Mouse (Mus musculus): Measurements from ENCODE around the gene Ecm1. TPM values are rescaled to one million over a fixed set of nuclear protein-coding genes. Genes with fewer than 3 reads are reported as not detected.
A peak's percentile ranks its signal among the peaks of the same experiment; 100 is the strongest.

Gene Ecm1
- polyA plus RNA-seq, 1 experiment: 9.9 TPM

DNA sequence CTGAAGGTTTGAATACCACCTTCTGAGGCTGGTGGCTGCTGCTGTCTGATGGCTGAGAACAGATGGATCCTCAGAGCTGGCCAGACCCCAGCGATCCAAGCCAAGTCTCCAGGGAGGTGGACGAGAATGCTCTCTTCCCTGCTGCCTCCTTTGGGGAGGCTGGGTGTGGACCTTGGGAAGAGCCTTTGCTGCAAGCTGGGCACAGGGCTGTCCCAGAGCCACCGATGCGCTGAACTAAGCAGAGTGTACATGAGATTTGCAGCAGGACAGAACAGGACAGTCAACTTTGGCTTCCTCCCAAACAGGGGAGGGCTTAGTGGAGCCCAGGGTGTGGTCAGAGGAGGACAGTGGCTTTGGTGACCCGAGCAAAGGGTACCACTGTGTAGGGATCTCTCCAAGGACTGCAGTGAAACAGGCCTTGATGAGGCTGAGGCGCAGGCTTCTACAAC, 39.1 kb downstream of the Ecm1 start:
- Histone ChIP-seq H3K36me3 (ENCODE audit: control insufficient read depth, insufficient read depth, low read length, poor library complexity, severe bottlenecking) (no peaks in the 10 kb centered on the region), H3K27me3 (ENCODE audit: control insufficient read depth, insufficient read depth, low read length, poor library complexity, severe bottlenecking) (no peaks in the 10 kb centered on the region), H3K27ac (ENCODE audit: insufficient read depth, low read length) (peak overlapping the region; percentile 97), H3K4me1 (ENCODE audit: control insufficient read depth, insufficient read depth, low read length) (peaks cover 14% of the 10 kb centered on the region), H3K9me3 (replicated peaks; ENCODE audit: control insufficient read depth, insufficient read depth, low read length, poor library complexity, severe bottlenecking) (no peaks in the 10 kb centered on the region), H3K4me3 (ENCODE audit: low read depth, low read length) (no peak overlapping the region), H3K9ac (ENCODE audit: low read depth, poor library complexity, severe bottlenecking) (peak overlapping the region; percentile 59; the same call in 1 of the 2 replicates)
- TF ChIP-seq EP300 (IDR thresholded peaks at IDR 0.05; ENCODE audit: insufficient read depth, low read depth, low read length) (no peak), POLR2A (IDR thresholded peaks at IDR 0.05; ENCODE audit: insufficient read depth, low read length) (no peak), CTCF (IDR thresholded peaks at IDR 0.05; ENCODE audit: low read depth, low read length) (no peak)

DNA sequence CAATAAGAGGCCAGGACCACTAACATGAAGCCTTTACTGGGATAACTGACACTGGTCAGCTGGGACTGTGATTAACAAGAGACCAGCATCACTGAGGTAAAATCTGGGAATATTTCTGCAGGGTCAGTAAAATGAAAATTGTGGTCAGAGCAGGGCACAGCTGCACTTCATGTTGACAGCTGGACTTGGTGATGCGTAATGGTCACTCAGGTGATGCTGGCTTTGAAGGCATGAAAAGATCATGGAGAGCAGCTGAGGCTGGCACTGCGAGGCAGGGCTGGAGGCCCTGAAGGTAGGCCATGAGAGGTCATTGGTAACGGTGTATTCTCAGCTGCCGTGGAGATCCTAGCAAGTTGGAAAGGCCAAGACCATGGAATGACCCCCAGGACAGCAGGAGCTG, 41.1 kb downstream of the Ecm1 start:
- Histone ChIP-seq H3K27me3 (ENCODE audit: control insufficient read depth, insufficient read depth, low read length, poor library complexity, severe bottlenecking) (no peaks in the 10 kb centered on the region), H3K4me1 (ENCODE audit: control insufficient read depth, insufficient read depth, low read length) (peaks cover 12% of the 10 kb centered on the region), H3K9ac (ENCODE audit: low read depth, poor library complexity, severe bottlenecking) (no peak overlapping the region), H3K36me3 (ENCODE audit: control insufficient read depth, insufficient read depth, low read length, poor library complexity, severe bottlenecking) (no peaks in the 10 kb centered on the region), H3K9me3 (replicated peaks; ENCODE audit: control insufficient read depth, insufficient read depth, low read length, poor library complexity, severe bottlenecking) (no peaks in the 10 kb centered on the region), H3K27ac (ENCODE audit: insufficient read depth, low read length) (no peak overlapping the region), H3K4me3 (ENCODE audit: low read depth, low read length) (no peak overlapping the region)
- TF ChIP-seq POLR2A (IDR thresholded peaks at IDR 0.05; ENCODE audit: insufficient read depth, low read length) (no peak), CTCF (IDR thresholded peaks at IDR 0.05; ENCODE audit: low read depth, low read length) (no peak), EP300 (IDR thresholded peaks at IDR 0.05; ENCODE audit: insufficient read depth, low read depth, low read length) (no peak)

DNA sequence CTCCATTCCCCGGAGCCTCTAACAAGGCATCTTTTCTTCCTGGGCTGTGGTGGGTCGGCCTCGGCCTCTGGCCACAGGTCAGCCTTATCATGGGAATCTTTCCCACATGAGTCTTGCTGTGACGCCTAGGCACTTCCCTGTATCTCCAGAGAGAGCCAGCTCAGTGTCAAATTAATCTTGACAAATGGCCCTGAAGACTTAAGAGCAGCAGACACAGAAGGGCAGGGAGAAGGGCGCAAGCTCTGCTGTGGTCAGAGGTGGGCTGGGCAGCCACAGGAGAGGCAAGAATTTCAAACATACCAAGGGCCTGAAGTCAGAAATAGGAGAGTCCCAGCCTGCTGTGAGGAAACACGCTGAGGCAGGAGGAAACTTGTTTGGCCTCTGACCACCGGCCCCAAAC, 43.0 kb downstream of the Ecm1 start:
- no peak overlapping the region for H3K9ac ChIP-seq (ENCODE audit: low read depth, poor library complexity, severe bottlenecking)
- no peak overlapping the region for H3K27ac ChIP-seq (ENCODE audit: insufficient read depth, low read length)
- no peaks in the 10 kb centered on the region for H3K36me3 ChIP-seq (ENCODE audit: control insufficient read depth, insufficient read depth, low read length, poor library complexity, severe bottlenecking)

DNA sequence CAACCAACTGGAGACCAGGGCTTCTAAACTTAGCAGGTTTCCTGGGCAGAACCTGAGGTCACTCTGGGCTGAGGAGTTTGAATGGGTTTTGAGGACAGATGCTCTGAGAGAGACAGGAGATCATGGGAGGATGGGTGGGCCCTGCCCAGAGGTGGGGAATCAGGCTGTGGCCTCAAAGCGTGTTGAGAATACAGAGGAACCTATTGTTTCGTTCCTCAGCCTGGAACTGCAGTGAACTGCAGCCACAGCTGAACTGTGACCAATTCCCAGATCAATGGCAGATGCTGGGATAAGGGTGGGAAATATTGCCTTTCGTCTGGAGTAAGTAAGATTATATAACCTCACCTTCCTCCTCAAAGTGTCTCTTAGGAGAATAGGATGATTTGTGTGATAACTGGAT, 43.6 kb downstream of the Ecm1 start:
- no peak for TF ChIP-seq CTCF (IDR thresholded peaks at IDR 0.05; ENCODE audit: low read depth, low read length)
- TF ChIP-seq EP300 (IDR thresholded peaks at IDR 0.05; ENCODE audit: insufficient read depth, low read depth, low read length): no peak
- TF ChIP-seq POLR2A (IDR thresholded peaks at IDR 0.05; ENCODE audit: insufficient read depth, low read length): no peak
- Histone ChIP-seq H3K27me3 (ENCODE audit: control insufficient read depth, insufficient read depth, low read length, poor library complexity, severe bottlenecking) (no peaks in the 10 kb centered on the region), H3K4me3 (ENCODE audit: low read depth, low read length) (no peak overlapping the region), H3K27ac (ENCODE audit: insufficient read depth, low read length) (no peak overlapping the region), H3K9ac (ENCODE audit: low read depth, poor library complexity, severe bottlenecking) (no peak overlapping the region), H3K4me1 (ENCODE audit: control insufficient read depth, insufficient read depth, low read length) (peaks cover 11% of the 10 kb centered on the region), H3K36me3 (ENCODE audit: control insufficient read depth, insufficient read depth, low read length, poor library complexity, severe bottlenecking) (no peaks in the 10 kb centered on the region), H3K9me3 (replicated peaks; ENCODE audit: control insufficient read depth, insufficient read depth, low read length, poor library complexity, severe bottlenecking) (no peaks in the 10 kb centered on the region)

More for the DNA sequence above, 43.0 kb downstream of the Ecm1 start:
- H3K27me3 ChIP-seq (ENCODE audit: control insufficient read depth, insufficient read depth, low read length, poor library complexity, severe bottlenecking): no peaks in the 10 kb centered on the region
- TF ChIP-seq EP300 (IDR thresholded peaks at IDR 0.05; ENCODE audit: insufficient read depth, low read depth, low read length) (no peak), POLR2A (IDR thresholded peaks at IDR 0.05; ENCODE audit: insufficient read depth, low read length) (no peak), CTCF (IDR thresholded peaks at IDR 0.05; ENCODE audit: low read depth, low read length) (no peak)
- H3K4me3 ChIP-seq (ENCODE audit: low read depth, low read length): no peak overlapping the region
- H3K9me3 ChIP-seq (replicated peaks; ENCODE audit: control insufficient read depth, insufficient read depth, low read length, poor library complexity, severe bottlenecking): no peaks in the 10 kb centered on the region
- peaks cover 11% of the 10 kb centered on the region for H3K4me1 ChIP-seq (ENCODE audit: control insufficient read depth, insufficient read depth, low read length)

DNA sequence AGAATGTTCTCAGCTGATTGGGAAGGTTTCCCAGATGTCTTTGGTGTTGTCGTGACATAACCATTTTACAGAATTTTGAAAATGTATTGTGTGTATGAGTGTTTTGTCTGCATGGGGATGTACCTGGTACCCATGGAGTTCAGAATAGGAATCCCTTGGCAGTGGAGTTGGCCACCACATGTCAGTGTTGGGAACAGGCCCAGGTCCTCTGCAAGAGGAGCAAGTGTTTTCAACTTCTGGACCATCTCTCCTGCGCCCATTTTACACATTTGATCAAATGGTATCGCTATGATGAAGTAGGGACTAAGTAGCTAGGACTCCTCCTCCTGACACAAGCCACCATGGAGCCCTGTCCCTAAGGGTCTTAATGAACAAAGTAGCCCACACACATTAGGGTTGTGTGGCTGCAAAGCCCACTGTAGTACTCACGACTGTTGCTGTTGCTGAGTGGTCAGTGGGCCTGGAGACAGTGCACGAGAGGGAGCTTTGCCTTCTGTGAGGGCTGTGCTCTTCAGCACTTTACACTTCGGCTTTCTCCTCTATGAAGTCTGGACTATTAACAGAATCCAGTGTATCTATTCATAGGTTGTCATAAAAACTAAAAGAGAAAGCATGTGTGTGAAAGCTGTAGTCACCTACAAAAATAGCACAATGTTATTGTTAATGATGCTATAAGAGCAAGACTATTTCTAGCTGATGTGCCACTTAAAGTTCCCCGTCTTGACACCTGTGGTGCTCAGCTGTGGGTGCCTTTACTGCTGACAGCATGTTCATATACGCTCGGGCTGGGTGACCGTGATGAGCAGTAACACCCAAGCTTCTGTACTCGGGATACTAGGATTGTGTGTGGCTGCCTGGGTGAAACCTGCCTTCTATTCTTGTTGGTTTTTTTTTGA, 44.3 kb downstream of the Ecm1 start:
- Histone ChIP-seq H3K9me3 (replicated peaks; ENCODE audit: control insufficient read depth, insufficient read depth, low read length, poor library complexity, severe bottlenecking) (no peaks in the 10 kb centered on the region), H3K4me3 (ENCODE audit: low read depth, low read length) (no peak overlapping the region), H3K27me3 (ENCODE audit: control insufficient read depth, insufficient read depth, low read length, poor library complexity, severe bottlenecking) (no peaks in the 10 kb centered on the region), H3K27ac (ENCODE audit: insufficient read depth, low read length) (no peak overlapping the region), H3K36me3 (ENCODE audit: control insufficient read depth, insufficient read depth, low read length, poor library complexity, severe bottlenecking) (no peaks in the 10 kb centered on the region), H3K4me1 (ENCODE audit: control insufficient read depth, insufficient read depth, low read length) (peaks cover 4% of the 10 kb centered on the region), H3K9ac (ENCODE audit: low read depth, poor library complexity, severe bottlenecking) (no peak overlapping the region)
- TF ChIP-seq POLR2A (IDR thresholded peaks at IDR 0.05; ENCODE audit: insufficient read depth, low read length) (no peak), EP300 (IDR thresholded peaks at IDR 0.05; ENCODE audit: insufficient read depth, low read depth, low read length) (no peak), CTCF (IDR thresholded peaks at IDR 0.05; ENCODE audit: low read depth, low read length) (no peak)

All from ES-Bruce4 (cell line).